Mouse (Mus musculus): Measurements from ENCODE around the gene Gast.

- TF ChIP-seq CTCF (IDR thresholded peaks at IDR 0.05; ENCODE audit: borderline replicate concordance, insufficient read depth, low read depth, low read length), result peak; percentile 61; the same call in 1 of the 2 replicates
- TF ChIP-seq POLR2A (IDR thresholded peaks at IDR 0.05; ENCODE audit: borderline replicate concordance, insufficient read depth, low read length), result no peak
Measured at GRCm38 (mm10) chr11:100323578-100323977, 10.6 kb upstream of the Gast start.

Measured in cerebellum, adult 2 months (tissue).